Mouse (Mus musculus): ENCODE data around the gene Foxo3. TPM values are rescaled to one million over a fixed set of nuclear protein-coding genes. Genes with fewer than 3 reads are reported as not detected.

The Foxo3 gene
- polyA plus RNA-seq, 1 experiment from 2014 or later, result 5.8 TPM

GRCm38 (mm10) chr10:42239810-42240111, 36.8 kb downstream of the Foxo3 start:
- WGBS, result 95% methylated on average over 6 of the region's 6 CpGs
- Histone ChIP-seq H3K27ac (ENCODE audit: poor library complexity, severe bottlenecking) (no peak overlapping the region), H3K4me3 (no peak overlapping the region), H3K36me3 (no peaks in the 10 kb centered on the region), H3K4me2 (no peak overlapping the region), H3K9ac (no peak overlapping the region), H3K9me3 (replicated peaks) (no peaks in the 10 kb centered on the region), H3K27me3 (replicated peaks) (no peaks in the 10 kb centered on the region), H3K4me1 (replicated peaks) (peaks cover 48% of the 10 kb centered on the region)
- no peak for ATAC-seq (ENCODE audit: insufficient number of reproducible peaks, low FRiP score)

- Histone ChIP-seq H3K9ac (no peak overlapping the region), H3K4me3 (no peak overlapping the region), H3K27ac (ENCODE audit: poor library complexity, severe bottlenecking) (no peak overlapping the region), H3K4me2 (no peak overlapping the region), H3K9me3 (replicated peaks) (no peaks in the 10 kb centered on the region), H3K27me3 (replicated peaks) (no peaks in the 10 kb centered on the region), H3K36me3 (peaks cover 1% of the 10 kb centered on the region), H3K4me1 (replicated peaks) (peaks cover 44% of the 10 kb centered on the region)
- WGBS, result 78% methylated on average over 15 of the region's 15 CpGs
- ATAC-seq (ENCODE audit: insufficient number of reproducible peaks, low FRiP score), result no peak
These were observed 37.4 kb downstream of the Foxo3 start for GRCm38 (mm10) chr10:42238923-42239809.

- H3K36me3 ChIP-seq, result peaks cover 4% of the 10 kb centered on the region
- 60% methylated on average over 5 of the region's 5 CpGs for WGBS
- ATAC-seq (ENCODE audit: insufficient number of reproducible peaks, low FRiP score), result no peak
- no peak overlapping the region for H3K27ac ChIP-seq (ENCODE audit: poor library complexity, severe bottlenecking)
- H3K9ac ChIP-seq, result no peak overlapping the region
- H3K4me1 ChIP-seq (replicated peaks), result peaks cover 39% of the 10 kb centered on the region
- no peaks in the 10 kb centered on the region for H3K27me3 ChIP-seq (replicated peaks)
- H3K9me3 ChIP-seq (replicated peaks), result no peaks in the 10 kb centered on the region
- no peak overlapping the region for H3K4me3 ChIP-seq
- H3K4me2 ChIP-seq, result no peak overlapping the region
These were observed 38.3 kb downstream of the Foxo3 start for GRCm38 (mm10) chr10:42238296-42238695.

- 88% methylated on average over 4 of the region's 4 CpGs for WGBS
- Histone ChIP-seq H3K4me2 (no peak overlapping the region), H3K27ac (ENCODE audit: poor library complexity, severe bottlenecking) (no peak overlapping the region), H3K4me3 (no peak overlapping the region), H3K36me3 (peaks cover 4% of the 10 kb centered on the region), H3K27me3 (replicated peaks) (no peaks in the 10 kb centered on the region), H3K9ac (no peak overlapping the region), H3K4me1 (replicated peaks) (peaks cover 39% of the 10 kb centered on the region), H3K9me3 (replicated peaks) (no peaks in the 10 kb centered on the region)
- ATAC-seq (ENCODE audit: insufficient number of reproducible peaks, low FRiP score), result no peak
These were observed 39.0 kb downstream of the Foxo3 start for GRCm38 (mm10) chr10:42237556-42237955.

- Histone ChIP-seq H3K9ac (no peak overlapping the region), H3K4me3 (no peak overlapping the region), H3K9me3 (replicated peaks) (no peaks in the 10 kb centered on the region), H3K4me2 (no peak overlapping the region), H3K4me1 (replicated peaks) (peaks cover 35% of the 10 kb centered on the region), H3K36me3 (peaks cover 4% of the 10 kb centered on the region), H3K27me3 (replicated peaks) (no peaks in the 10 kb centered on the region), H3K27ac (ENCODE audit: poor library complexity, severe bottlenecking) (no peak overlapping the region)
- no peak for ATAC-seq (ENCODE audit: insufficient number of reproducible peaks, low FRiP score)
- 79% methylated on average over 6 of the region's 6 CpGs for WGBS
These were observed 41.2 kb downstream of the Foxo3 start for GRCm38 (mm10) chr10:42235321-42235720.

- no peaks in the 10 kb centered on the region for H3K27me3 ChIP-seq (replicated peaks)
- H3K4me1 ChIP-seq (replicated peaks), result peaks cover 33% of the 10 kb centered on the region
- H3K9ac ChIP-seq, result no peak overlapping the region
- no peak overlapping the region for H3K27ac ChIP-seq (ENCODE audit: poor library complexity, severe bottlenecking)
- no peak for ATAC-seq (ENCODE audit: insufficient number of reproducible peaks, low FRiP score)
- H3K9me3 ChIP-seq (replicated peaks), result no peaks in the 10 kb centered on the region
- no peak overlapping the region for H3K4me2 ChIP-seq
- 91% methylated on average over 11 of the region's 11 CpGs for WGBS
- no peak overlapping the region for H3K4me3 ChIP-seq
- H3K36me3 ChIP-seq, result peaks cover 4% of the 10 kb centered on the region
These were observed 43.6 kb downstream of the Foxo3 start for GRCm38 (mm10) chr10:42232977-42233376.

- no peak for ATAC-seq (ENCODE audit: insufficient number of reproducible peaks, low FRiP score)
- Histone ChIP-seq H3K4me2 (no peak overlapping the region), H3K4me1 (replicated peaks) (peaks cover 32% of the 10 kb centered on the region), H3K27ac (ENCODE audit: poor library complexity, severe bottlenecking) (no peak overlapping the region), H3K27me3 (replicated peaks) (no peaks in the 10 kb centered on the region), H3K9me3 (replicated peaks) (no peaks in the 10 kb centered on the region), H3K36me3 (peaks cover 5% of the 10 kb centered on the region), H3K9ac (no peak overlapping the region), H3K4me3 (no peak overlapping the region)
- 90% methylated on average over 8 of the region's 8 CpGs for WGBS
These were observed 44.7 kb downstream of the Foxo3 start for GRCm38 (mm10) chr10:42231847-42232246.

GRCm38 (mm10) chr10:42231100-42231541, 45.4 kb downstream of the Foxo3 start:
- H3K36me3 ChIP-seq, result peaks cover 12% of the 10 kb centered on the region
- no peaks in the 10 kb centered on the region for H3K9me3 ChIP-seq (replicated peaks)
- no peak for ATAC-seq (ENCODE audit: insufficient number of reproducible peaks, low FRiP score)
- no peak overlapping the region for H3K4me3 ChIP-seq
- H3K4me1 ChIP-seq (replicated peaks), result peaks cover 32% of the 10 kb centered on the region
- no peak overlapping the region for H3K27ac ChIP-seq (ENCODE audit: poor library complexity, severe bottlenecking)
- H3K4me2 ChIP-seq, result no peak overlapping the region
- WGBS, result 85% methylated on average over 3 of the region's 3 CpGs
- H3K9ac ChIP-seq, result no peak overlapping the region
- no peaks in the 10 kb centered on the region for H3K27me3 ChIP-seq (replicated peaks)

- no peaks in the 10 kb centered on the region for H3K9me3 ChIP-seq (replicated peaks)
- no peak overlapping the region for H3K4me3 ChIP-seq
- H3K9ac ChIP-seq, result no peak overlapping the region
- H3K4me2 ChIP-seq, result no peak overlapping the region
- WGBS, result 92% methylated on average over 5 of the region's 5 CpGs
- H3K27me3 ChIP-seq (replicated peaks), result no peaks in the 10 kb centered on the region
- no peak for ATAC-seq (ENCODE audit: insufficient number of reproducible peaks, low FRiP score)
- H3K27ac ChIP-seq (ENCODE audit: poor library complexity, severe bottlenecking), result no peak overlapping the region
- H3K4me1 ChIP-seq (replicated peaks), result peaks cover 37% of the 10 kb centered on the region
- H3K36me3 ChIP-seq, result peaks cover 14% of the 10 kb centered on the region
These were observed 46.0 kb downstream of the Foxo3 start for GRCm38 (mm10) chr10:42230471-42231099.

GRCm38 (mm10) chr10:42227751-42228241, 48.8 kb downstream of the Foxo3 start:
- Histone ChIP-seq H3K9ac (no peak overlapping the region), H3K27me3 (replicated peaks) (no peaks in the 10 kb centered on the region), H3K9me3 (replicated peaks) (no peaks in the 10 kb centered on the region), H3K36me3 (peaks cover 10% of the 10 kb centered on the region), H3K4me1 (replicated peaks) (peaks cover 35% of the 10 kb centered on the region), H3K27ac (ENCODE audit: poor library complexity, severe bottlenecking) (no peak overlapping the region), H3K4me3 (no peak overlapping the region), H3K4me2 (no peak overlapping the region)
- 74% methylated on average over 4 of the region's 4 CpGs for WGBS
- ATAC-seq (ENCODE audit: insufficient number of reproducible peaks, low FRiP score), result no peak

GRCm38 (mm10) chr10:42226176-42226575, 50.4 kb downstream of the Foxo3 start:
- H3K9ac ChIP-seq, result no peak overlapping the region
- H3K9me3 ChIP-seq (replicated peaks), result no peaks in the 10 kb centered on the region
- peaks cover 10% of the 10 kb centered on the region for H3K36me3 ChIP-seq
- 92% methylated on average over 15 of the region's 15 CpGs for WGBS
- no peak overlapping the region for H3K4me2 ChIP-seq
- H3K27me3 ChIP-seq (replicated peaks), result no peaks in the 10 kb centered on the region
- no peak overlapping the region for H3K27ac ChIP-seq (ENCODE audit: poor library complexity, severe bottlenecking)
- ATAC-seq (ENCODE audit: insufficient number of reproducible peaks, low FRiP score), result no peak
- peaks cover 50% of the 10 kb centered on the region for H3K4me1 ChIP-seq (replicated peaks)
- H3K4me3 ChIP-seq, result no peak overlapping the region

Data from heart, embryonic 12.5 days (tissue).